Mouse (Mus musculus): ENCODE data around the gene Golgb1.

- TF ChIP-seq CTCF (IDR thresholded peaks at IDR 0.05; ENCODE audit: low read depth) = no peak
- no peak for TF ChIP-seq EP300 (IDR thresholded peaks at IDR 0.05; ENCODE audit: low read depth)
Observed at GRCm38 (mm10) chr16:36947646-36948197, 72.8 kb downstream of the Golgb1 start.

Data from heart, postnatal 0 days (tissue).